Comparison of ENCODE assay signal across 35 mouse cellular contexts in the genomic region with DNA sequence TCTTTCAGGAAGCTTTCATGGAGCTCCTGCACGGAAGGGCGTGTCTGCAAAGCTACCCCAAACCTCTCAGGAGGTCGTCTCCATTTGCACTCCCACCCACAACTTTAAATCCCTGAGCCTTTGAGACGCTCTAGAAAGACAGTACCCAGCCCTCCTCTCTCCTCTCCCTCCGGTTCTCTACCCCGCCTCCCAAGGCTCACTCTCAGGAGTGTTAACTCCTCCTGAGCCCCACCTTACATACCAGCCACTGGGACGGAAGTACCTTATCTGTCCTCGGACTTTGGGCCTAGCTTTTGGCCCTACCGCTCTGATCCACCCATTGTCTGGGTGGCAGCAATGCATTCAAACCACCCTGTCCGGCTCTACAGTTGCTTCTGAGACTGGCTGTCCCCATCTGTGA. TPM values are rescaled to one million over a fixed set of nuclear protein-coding genes. Genes with fewer than 3 reads are reported as not detected.
DNase-seq lines count a peak whose midpoint lies in the region; ATAC-seq and TF ChIP-seq lines count a peak whose summit lies in the region.
"Had no signal": no experiment of that assay in that cellular context is flagged by ENCODE, and none has a peak within 500 bp of the region (broad histone marks: within the 10 kb centered on the region; RNA-seq: fewer than 3 reads in every experiment).

No protein-coding gene starts in this region.

- 0 out of 2 replicates have a peak overlapping the region, but pooled peaks have one; percentile 7 for H3K4me3 ChIP-seq in testis, adult 2 months (ENCODE audit: control insufficient read depth, low read depth, low read length)
- H3K4me3 ChIP-seq in intestine, embryonic 14.5 days (ENCODE audit: low read depth, low read length), result no peak overlapping the region
- peak overlapping the region; percentile 31; the same call in 1 of the 2 replicates for H3K4me3 ChIP-seq in small intestine, adult 2 months (ENCODE audit: low read depth, low read length)
- H3K4me3 ChIP-seq: embryonic facial prominence, embryonic 10.5 days; embryonic facial prominence, embryonic 15.5 days; hindbrain, embryonic 12.5 days; kidney, embryonic 15.5 days; layer of hippocampus, adult 2 months; limb, embryonic 10.5 days; limb, embryonic 15.5 days; liver, embryonic 13.5 days; midbrain, embryonic 15.5 days; neural tube, embryonic 15.5 days had no signal

- 71% methylated on average over 10 of the region's 10 CpGs for WGBS in intestine, embryonic 14.5 days
- WGBS in small intestine, adult 2 months, result 30% methylated on average over 10 of the region's 10 CpGs

- no peaks in the 10 kb centered on the region for H3K36me3 ChIP-seq in testis, adult 2 months (ENCODE audit: control insufficient read depth, insufficient read depth, low read length)
- H3K36me3 ChIP-seq in intestine, embryonic 14.5 days (ENCODE audit: control insufficient read depth, insufficient read depth, low read length), result peaks cover 4% of the 10 kb centered on the region; the same call in 1 of the 2 replicates
- H3K36me3 ChIP-seq in small intestine, adult 2 months (ENCODE audit: control insufficient read depth, insufficient read depth, low read length), result peaks cover 5% of the 10 kb centered on the region; the same call in 1 of the 2 replicates
- H3K36me3 ChIP-seq: liver, embryonic 13.5 days; midbrain, embryonic 15.5 days; neural tube, embryonic 15.5 days had no signal

- H3K4me2 ChIP-seq in intestine, embryonic 14.5 days (ENCODE audit: low read length), result no peak overlapping the region
- H3K4me2 ChIP-seq: embryonic facial prominence, embryonic 15.5 days; heart, embryonic 11.5 days; hindbrain, embryonic 12.5 days; kidney, embryonic 15.5 days; limb, embryonic 15.5 days; liver, embryonic 13.5 days; midbrain, embryonic 15.5 days; neural tube, embryonic 15.5 days had no signal

- H3K4me1 ChIP-seq in testis, adult 2 months (ENCODE audit: control insufficient read depth, insufficient read depth, low read length), result peaks cover 9% of the 10 kb centered on the region
- peaks cover 41% of the 10 kb centered on the region for H3K4me1 ChIP-seq in intestine, embryonic 14.5 days (replicated peaks; ENCODE audit: control insufficient read depth, insufficient read depth, low read length)
- H3K4me1 ChIP-seq in small intestine, adult 2 months (ENCODE audit: control insufficient read depth, insufficient read depth, insufficient read length, low read length), result peaks cover 47% of the 10 kb centered on the region

- TF ChIP-seq CTCF in testis, adult 2 months (IDR thresholded peaks at IDR 0.05; ENCODE audit: control insufficient read depth, insufficient read depth, insufficient replicate concordance, low read depth, low read length), result no peak
- no peak for TF ChIP-seq CTCF in small intestine, adult 2 months (IDR thresholded peaks at IDR 0.05; ENCODE audit: extremely low read depth, insufficient read length, insufficient replicate concordance, low read depth, low read length)

- H3K27ac ChIP-seq in testis, adult 2 months (ENCODE audit: control insufficient read depth, insufficient read depth, low read depth, low read length), result no peak overlapping the region
- no peak overlapping the region for H3K27ac ChIP-seq in intestine, embryonic 14.5 days (ENCODE audit: low read depth)
- peak overlapping the region; percentile 86 for H3K27ac ChIP-seq in small intestine, adult 2 months (ENCODE audit: insufficient read depth, low read depth, low read length)
- H3K27ac ChIP-seq: embryonic facial prominence, embryonic 10.5 days; embryonic facial prominence, embryonic 15.5 days; hindbrain, embryonic 12.5 days; hindbrain, postnatal 0 days; kidney, embryonic 15.5 days; layer of hippocampus, adult 2 months; limb, embryonic 10.5 days; limb, embryonic 15.5 days; liver, embryonic 13.5 days; macrophage; midbrain, embryonic 15.5 days; neural tube, embryonic 15.5 days had no signal

- TF ChIP-seq POLR2A in testis, adult 2 months (IDR thresholded peaks at IDR 0.05; ENCODE audit: control insufficient read depth, low read depth, low read length), result no peak
- TF ChIP-seq POLR2A in small intestine, adult 2 months (IDR thresholded peaks at IDR 0.05; ENCODE audit: low read depth, low read length), result peak; percentile 49; the same call in 1 of the 2 replicates

- no peak overlapping the region for H3K9ac ChIP-seq in intestine, embryonic 14.5 days (ENCODE audit: low read length)
- H3K9ac ChIP-seq: embryonic facial prominence, embryonic 15.5 days; hindbrain, embryonic 12.5 days; kidney, embryonic 15.5 days; limb, embryonic 15.5 days; liver, embryonic 13.5 days; midbrain, embryonic 15.5 days; neural tube, embryonic 15.5 days had no signal

- DNase-seq in testis, postnatal 14 days (ENCODE audit: low spot score), result no peak
- no peak for DNase-seq in intestine, embryonic 14.5 days (ENCODE audit: low spot score)
- DNase-seq in urinary bladder, postnatal 10 days (ENCODE audit: low spot score), result no peak
- DNase-seq in cerebellum, postnatal 36 days, result no peak
- DNase-seq in left cerebral cortex, adult 9 months (ENCODE audit: low spot score in 2 of 2), result no peak
- DNase-seq: adrenal gland, postnatal 25 days; cerebellum, adult 11-12 months; cerebellum, postnatal 10 days; gastrocnemius, postnatal 14 days; heart, postnatal 36 days; kidney, adult 18-20 months; kidney, postnatal 25 days; liver, embryonic 13.5 days; lung, adult 18-20 months; retina, postnatal 1 day; right cerebral cortex, postnatal 25 days; thymus, postnatal 14 days had no signal

- ATAC-seq in intestine, embryonic 14.5 days (replicated peaks; ENCODE audit: low FRiP score, low TSS enrichment, low read depth), result 0 out of 2 replicates have a peak, but pooled peaks have one; percentile 11
- ATAC-seq: CD4-positive, CD25-positive, alpha-beta regulatory T cell, adult 4 months; forebrain, embryonic 14.5 days; hindbrain, postnatal 0 days; lung, postnatal 0 days; midbrain, embryonic 15.5 days; Patski had no signal

- H3K9me3 ChIP-seq in intestine, embryonic 14.5 days (ENCODE audit: control insufficient read depth, low read length), result no peaks in the 10 kb centered on the region
- H3K9me3 ChIP-seq: embryonic facial prominence, embryonic 10.5 days; embryonic facial prominence, embryonic 15.5 days; hindbrain, embryonic 12.5 days; kidney, embryonic 15.5 days; limb, embryonic 10.5 days; limb, embryonic 15.5 days; liver, embryonic 13.5 days; midbrain, embryonic 15.5 days; neural tube, embryonic 15.5 days had no signal

- no peaks in the 10 kb centered on the region; the same call in 1 of the 2 replicates for H3K27me3 ChIP-seq in testis, adult 2 months (ENCODE audit: control insufficient read depth, insufficient read depth, low read length)
- H3K27me3 ChIP-seq in intestine, embryonic 14.5 days (replicated peaks; ENCODE audit: control insufficient read depth, insufficient read depth, low read length), result no peaks in the 10 kb centered on the region
- H3K27me3 ChIP-seq in small intestine, adult 2 months (ENCODE audit: control insufficient read depth, insufficient read depth, low read length), result no peaks in the 10 kb centered on the region
- H3K27me3 ChIP-seq: embryonic facial prominence, embryonic 15.5 days; hindbrain, embryonic 12.5 days; kidney, embryonic 15.5 days; limb, embryonic 15.5 days; midbrain, embryonic 15.5 days; neural tube, embryonic 15.5 days; Patski had no signal

RNA-seq across cellular contexts. Expression of a gene that starts 9.3 kb away (rescaled TPM):
- polyA plus RNA-seq in testis, adult 2 months (2012; rRNA removed), result 13.4 and 13.9 TPM in 2 replicates
- 22.1 and 30.3 TPM in 2 replicates for polyA plus RNA-seq in intestine, embryonic 14.5 days (2014; fragmentation: Nextera tagmentation; extraction: Ambion mirVana)
- polyA plus RNA-seq in small intestine, adult 2 months (2012; rRNA removed), result 12.0 and 55.3 TPM in 2 replicates

RNA-seq across cellular contexts. Expression of a gene that starts 18.3 kb away (rescaled TPM):
- 24.9 and 26.2 TPM in 2 replicates for polyA plus RNA-seq in testis, adult 2 months (2012; rRNA removed)
- 0.37 and 0.67 TPM in 2 replicates for polyA plus RNA-seq in intestine, embryonic 14.5 days (2014; fragmentation: Nextera tagmentation; extraction: Ambion mirVana)
- 0.16 and 0.20 TPM in 2 replicates for polyA plus RNA-seq in small intestine, adult 2 months (2012; rRNA removed)
- polyA plus RNA-seq: CD4-positive, CD25-positive, alpha-beta regulatory T cell, adult 4 months; liver, embryonic 13.5 days had no signal

RNA-seq across cellular contexts. Expression of a gene that starts 31.4 kb away (rescaled TPM):
- polyA plus RNA-seq in testis, adult 2 months (2012; rRNA removed), result 8.7 and 11.4 TPM in 2 replicates
- 26.2 and 27.4 TPM in 2 replicates for polyA plus RNA-seq in intestine, embryonic 14.5 days (2014; fragmentation: Nextera tagmentation; extraction: Ambion mirVana)
- 4.3 and 27.0 TPM in 2 replicates for polyA plus RNA-seq in small intestine, adult 2 months (2012; rRNA removed)

Comparison
In these comparisons a context has a peak if more than half of its experiments do, and no peak if none do; other contexts are left out.
1. RNA of a gene that starts 18.3 kb away (polyA plus RNA-seq): 24.9 to 26.2 TPM in testis, adult 2 months; 0.37 to 0.67 TPM in intestine, embryonic 14.5 days and 0.16 to 0.20 TPM in small intestine, adult 2 months; every median in the first group is over 10 times any median in the second.